Mouse (Mus musculus) heart, embryonic 15.5 days (tissue): ENCODE measurements at regions not wholly inside any gene's neighbourhood (a gene's known extent, or its start where the extent isn't known, plus 50 kb on each side); places are given as distances from the start of the nearest gene placed in this dataset.

Experiments
- ATAC-seq: fragments of 200-750 bp; cut with Nextera tagmentation; replicated peaks from 2 replicates; pipeline ENCODE4 v1.8.0; 2017; ENCODE audit warnings: low read depth, moderate TSS enrichment; ENCODE audit not compliant: insufficient number of reproducible peaks, insufficient read depth, low FRiP score
- H3K27ac ChIP-seq: fragments of 300-500 bp; sonication (generic); 2 replicates; pipeline ENCODE4 v1.5.1; 2015; ENCODE audit warnings: mild to moderate bottlenecking, inconsistent platforms
- H3K27me3 ChIP-seq: fragments of 300-500 bp; sonication (generic); 2 replicates; pipeline ENCODE4 v1.6.1; 2015; ENCODE audit warnings: inconsistent platforms
- H3K36me3 ChIP-seq: fragments of 300-500 bp; sonication (generic); 2 replicates; pipeline ENCODE4 v1.6.1; 2015; ENCODE audit warnings: mild to moderate bottlenecking, inconsistent platforms
- H3K4me1 ChIP-seq: fragments of 300-500 bp; sonication (generic); replicated peaks from 2 replicates; pipeline ENCODE4 v1.6.1; 2015; ENCODE audit warnings: inconsistent platforms
- H3K4me2 ChIP-seq: fragments of 300-500 bp; sonication (generic); 2 replicates; pipeline ENCODE4 v1.6.1; 2015; ENCODE audit warnings: inconsistent platforms, mild to moderate bottlenecking, moderate library complexity
- H3K4me3 ChIP-seq: fragments of 300-500 bp; sonication (generic); 2 replicates; pipeline ENCODE4 v1.5.1; 2015; ENCODE audit warnings: mild to moderate bottlenecking, inconsistent platforms
- H3K9ac ChIP-seq: fragments of 300-500 bp; sonication (generic); 2 replicates; pipeline ENCODE4 v1.6.1; 2015; ENCODE audit warnings: mild to moderate bottlenecking, inconsistent platforms
- H3K9me3 ChIP-seq: fragments of 300-500 bp; sonication (generic); replicated peaks from 2 replicates; pipeline ENCODE4 v1.6.1; 2016; ENCODE audit warnings: inconsistent platforms
- WGBS: fragments of 180-500 bp; shearing (Covaris S2); methylation state at CpG from one replicate; pipeline ENCODE4 v1.1.7; 2015; ENCODE audit warnings: mixed read lengths; 5-methylcytosine and 5-hydroxymethylcytosine counted together

GRCm38 (mm10) chr2:179022675-179023194 is 419.5 kb upstream of the Cdh4 start:
- Histone ChIP-seq H3K9ac (no peak overlapping the region), H3K9me3 (no peaks in the 10 kb centered on the region), H3K4me2 (no peak overlapping the region), H3K4me3 (no peak overlapping the region), H3K27ac (no peak overlapping the region), H3K36me3 (no peaks in the 10 kb centered on the region), H3K4me1 (no peaks in the 10 kb centered on the region), H3K27me3 (no peaks in the 10 kb centered on the region)
- ATAC-seq = no peak
- WGBS = 72% methylated on average over 5 of the region's 5 CpGs

- H3K4me3 ChIP-seq = no peak overlapping the region
- H3K27me3 ChIP-seq = no peaks in the 10 kb centered on the region
- no peaks in the 10 kb centered on the region for H3K4me1 ChIP-seq
- 56% methylated on average over 3 of the region's 3 CpGs for WGBS
- H3K27ac ChIP-seq = no peak overlapping the region
- H3K4me2 ChIP-seq = no peak overlapping the region
- no peak for ATAC-seq
- no peaks in the 10 kb centered on the region for H3K36me3 ChIP-seq
- no peak overlapping the region for H3K9ac ChIP-seq
- H3K9me3 ChIP-seq = no peaks in the 10 kb centered on the region
Observed at GRCm38 (mm10) chr2:179024225-179024624, 418.0 kb upstream of the Cdh4 start.

GRCm38 (mm10) chr2:179033171-179033570 is 409.1 kb upstream of the Cdh4 start:
- Histone ChIP-seq H3K4me1 (no peaks in the 10 kb centered on the region), H3K9me3 (no peaks in the 10 kb centered on the region), H3K9ac (no peak overlapping the region), H3K36me3 (no peaks in the 10 kb centered on the region), H3K4me2 (no peak overlapping the region), H3K27me3 (no peaks in the 10 kb centered on the region), H3K4me3 (no peak overlapping the region), H3K27ac (no peak overlapping the region)
- no peak for ATAC-seq
- 63% methylated on average over 2 of the region's 2 CpGs for WGBS

- H3K9ac ChIP-seq = no peak overlapping the region
- H3K4me3 ChIP-seq = no peak overlapping the region
Observed at GRCm38 (mm10) chr2:179035446-179035845, 406.8 kb upstream of the Cdh4 start.

GRCm38 (mm10) chr2:179039697-179040096 is 402.5 kb upstream of the Cdh4 start:
- no peak overlapping the region for H3K4me2 ChIP-seq
- H3K9ac ChIP-seq = no peak overlapping the region
- H3K4me3 ChIP-seq = no peak overlapping the region
- H3K4me1 ChIP-seq = no peaks in the 10 kb centered on the region
- no peaks in the 10 kb centered on the region for H3K36me3 ChIP-seq
- ATAC-seq = no peak
- 59% methylated on average over 2 of the region's 2 CpGs for WGBS
- no peaks in the 10 kb centered on the region for H3K9me3 ChIP-seq
- H3K27me3 ChIP-seq = no peaks in the 10 kb centered on the region
- H3K27ac ChIP-seq = no peak overlapping the region

More at GRCm38 (mm10) chr2:179035446-179035845, 406.8 kb upstream of the Cdh4 start:
- H3K9me3 ChIP-seq = no peaks in the 10 kb centered on the region
- no peaks in the 10 kb centered on the region for H3K27me3 ChIP-seq
- WGBS = 57% methylated on average over 6 of the region's 6 CpGs
- no peak overlapping the region for H3K27ac ChIP-seq
- no peaks in the 10 kb centered on the region for H3K4me1 ChIP-seq
- H3K4me2 ChIP-seq = no peak overlapping the region
- ATAC-seq = no peak
- no peaks in the 10 kb centered on the region for H3K36me3 ChIP-seq

GRCm38 (mm10) chr2:179043671-179044070 is 398.6 kb upstream of the Cdh4 start:
- H3K9me3 ChIP-seq = no peaks in the 10 kb centered on the region
- H3K9ac ChIP-seq = no peak overlapping the region
- no peaks in the 10 kb centered on the region for H3K4me1 ChIP-seq
- ATAC-seq = no peak
- no peak overlapping the region for H3K4me3 ChIP-seq
- H3K4me2 ChIP-seq = no peak overlapping the region
- H3K27ac ChIP-seq = no peak overlapping the region
- WGBS = 66% methylated on average over 4 of the region's 4 CpGs
- H3K36me3 ChIP-seq = no peaks in the 10 kb centered on the region
- no peaks in the 10 kb centered on the region for H3K27me3 ChIP-seq

GRCm38 (mm10) chr2:179045361-179045760 is 396.9 kb upstream of the Cdh4 start:
- H3K9ac ChIP-seq = no peak overlapping the region
- no peaks in the 10 kb centered on the region for H3K27me3 ChIP-seq
- 75% methylated on average over 1 of the region's 1 CpGs for WGBS
- no peaks in the 10 kb centered on the region for H3K4me1 ChIP-seq
- no peak overlapping the region for H3K4me2 ChIP-seq
- H3K4me3 ChIP-seq = no peak overlapping the region
- no peaks in the 10 kb centered on the region for H3K36me3 ChIP-seq
- no peak overlapping the region for H3K27ac ChIP-seq
- ATAC-seq = no peak
- no peaks in the 10 kb centered on the region for H3K9me3 ChIP-seq

- no peak for ATAC-seq
- 75% methylated on average over 8 of the region's 8 CpGs for WGBS
- H3K9me3 ChIP-seq = no peaks in the 10 kb centered on the region
- no peaks in the 10 kb centered on the region for H3K4me1 ChIP-seq
- H3K4me2 ChIP-seq = no peak overlapping the region
- no peak overlapping the region for H3K9ac ChIP-seq
- H3K27me3 ChIP-seq = peaks cover 7% of the 10 kb centered on the region; the same call in 1 of the 2 replicates
- no peaks in the 10 kb centered on the region for H3K36me3 ChIP-seq
- H3K27ac ChIP-seq = no peak overlapping the region
- no peak overlapping the region for H3K4me3 ChIP-seq
Observed at GRCm38 (mm10) chr2:179054441-179054840, 387.8 kb upstream of the Cdh4 start.

- 40% methylated on average over 8 of the region's 8 CpGs for WGBS
- ATAC-seq = no peak
- H3K36me3 ChIP-seq = no peaks in the 10 kb centered on the region
Observed at GRCm38 (mm10) chr2:179064616-179065015, 377.6 kb upstream of the Cdh4 start.

GRCm38 (mm10) chr2:179069520-179069919 is 372.7 kb upstream of the Cdh4 start:
- Histone ChIP-seq H3K4me3 (no peak overlapping the region), H3K27me3 (no peaks in the 10 kb centered on the region), H3K9me3 (no peaks in the 10 kb centered on the region), H3K4me1 (no peaks in the 10 kb centered on the region), H3K4me2 (no peak overlapping the region), H3K36me3 (no peaks in the 10 kb centered on the region), H3K9ac (no peak overlapping the region), H3K27ac (no peak overlapping the region)
- ATAC-seq = no peak
- 66% methylated on average over 6 of the region's 6 CpGs for WGBS

More at GRCm38 (mm10) chr2:179064616-179065015, 377.6 kb upstream of the Cdh4 start:
- no peaks in the 10 kb centered on the region for H3K9me3 ChIP-seq
- no peak overlapping the region for H3K27ac ChIP-seq
- H3K9ac ChIP-seq = no peak overlapping the region
- no peaks in the 10 kb centered on the region for H3K4me1 ChIP-seq
- no peak overlapping the region for H3K4me2 ChIP-seq
- no peak overlapping the region for H3K4me3 ChIP-seq
- H3K27me3 ChIP-seq = no peaks in the 10 kb centered on the region

- H3K36me3 ChIP-seq = no peaks in the 10 kb centered on the region
- no peak overlapping the region for H3K4me2 ChIP-seq
- H3K9me3 ChIP-seq = no peaks in the 10 kb centered on the region
- no peak overlapping the region for H3K27ac ChIP-seq
- no peaks in the 10 kb centered on the region for H3K27me3 ChIP-seq
- 49% methylated on average over 1 of the region's 1 CpGs for WGBS
- H3K9ac ChIP-seq = no peak overlapping the region
- no peaks in the 10 kb centered on the region for H3K4me1 ChIP-seq
- ATAC-seq = no peak
- no peak overlapping the region for H3K4me3 ChIP-seq
Observed at GRCm38 (mm10) chr2:179070346-179070745, 371.9 kb upstream of the Cdh4 start.

GRCm38 (mm10) chr2:179080462-179081274 is 361.6 kb upstream of the Cdh4 start:
- Histone ChIP-seq H3K4me3 (no peak overlapping the region), H3K27me3 (no peaks in the 10 kb centered on the region; the same call in 1 of the 2 replicates)
- no peak for ATAC-seq

More at GRCm38 (mm10) chr2:179080462-179081274, 361.6 kb upstream of the Cdh4 start:
- no peaks in the 10 kb centered on the region for H3K4me1 ChIP-seq
- 66% methylated on average over 13 of the region's 13 CpGs for WGBS
- no peak overlapping the region for H3K4me2 ChIP-seq
- no peaks in the 10 kb centered on the region for H3K9me3 ChIP-seq
- no peaks in the 10 kb centered on the region for H3K36me3 ChIP-seq
- H3K27ac ChIP-seq = no peak overlapping the region
- no peak overlapping the region for H3K9ac ChIP-seq
